Mouse (Mus musculus) kidney, embryonic 14.5 days (tissue): ENCODE measurements at regions not wholly inside any gene's neighbourhood (a gene's known extent, or its start where the extent isn't known, plus 50 kb on each side); places are given as distances from the start of the nearest gene placed in this dataset.
"Not testable (repeated sequence)": the region's sequence is repeated elsewhere in the genome, so short reads cannot be mapped to it uniquely, and the experiment has no call there.

ENCODE experiments used
- ATAC-seq: fragments of 200-750 bp; cut with Nextera tagmentation; 2 replicates; pipeline ENCODE4 v1.8.0; 2017; ENCODE audit warnings: moderate number of reproducible peaks, mild to moderate bottlenecking, moderate TSS enrichment, moderate library complexity; ENCODE audit not compliant: low FRiP score, low TSS enrichment
- H3K27ac ChIP-seq: fragments of 300-500 bp; sonication (generic); 2 replicates; pipeline ENCODE4 v1.5.1; 2014; ENCODE audit warnings: low read depth, mild to moderate bottlenecking, low read length, moderate library complexity, mixed read lengths
- H3K27me3 ChIP-seq: fragments of 300-500 bp; sonication (generic); 2 replicates; pipeline ENCODE4 v1.6.1; 2014; ENCODE audit warnings: mild to moderate bottlenecking, low read length; ENCODE audit not compliant: control insufficient read depth, insufficient read depth
- H3K36me3 ChIP-seq: fragments of 300-500 bp; sonication (generic); 2 replicates; pipeline ENCODE4 v1.6.1; 2014; ENCODE audit warnings: low read length, mixed read lengths; ENCODE audit not compliant: control insufficient read depth, insufficient read depth
- H3K4me1 ChIP-seq: fragments of 300-500 bp; sonication (generic); 2 replicates; pipeline ENCODE4 v1.6.1; 2014; ENCODE audit warnings: low read length, mixed read lengths; ENCODE audit not compliant: control insufficient read depth, insufficient read depth
- H3K4me2 ChIP-seq: fragments of 300-500 bp; sonication (generic); replicated peaks from 2 replicates; pipeline ENCODE4 v1.6.1; 2014; ENCODE audit warnings: low read depth, mild to moderate bottlenecking, low read length
- H3K4me3 ChIP-seq: fragments of 300-500 bp; sonication (generic); 2 replicates; pipeline ENCODE4 v1.5.1; 2014; ENCODE audit warnings: mild to moderate bottlenecking, low read length
- H3K9ac ChIP-seq: fragments of 300-500 bp; sonication (generic); 2 replicates; pipeline ENCODE4 v1.6.1; 2014; ENCODE audit warnings: low read depth, mild to moderate bottlenecking, low read length, moderate library complexity
- H3K9me3 ChIP-seq: fragments of 300-500 bp; sonication (generic); 2 replicates; pipeline ENCODE4 v1.6.1; 2016; ENCODE audit warnings: low read length; ENCODE audit not compliant: control insufficient read depth
- WGBS: fragments of 180-500 bp; shearing (Covaris S2); extraction: QIAGEN DNeasy Blood & Tissue Kit; methylation state at CpG from one replicate; pipeline ENCODE4 v1.1.7; 2014; 5-methylcytosine and 5-hydroxymethylcytosine counted together

DNA sequence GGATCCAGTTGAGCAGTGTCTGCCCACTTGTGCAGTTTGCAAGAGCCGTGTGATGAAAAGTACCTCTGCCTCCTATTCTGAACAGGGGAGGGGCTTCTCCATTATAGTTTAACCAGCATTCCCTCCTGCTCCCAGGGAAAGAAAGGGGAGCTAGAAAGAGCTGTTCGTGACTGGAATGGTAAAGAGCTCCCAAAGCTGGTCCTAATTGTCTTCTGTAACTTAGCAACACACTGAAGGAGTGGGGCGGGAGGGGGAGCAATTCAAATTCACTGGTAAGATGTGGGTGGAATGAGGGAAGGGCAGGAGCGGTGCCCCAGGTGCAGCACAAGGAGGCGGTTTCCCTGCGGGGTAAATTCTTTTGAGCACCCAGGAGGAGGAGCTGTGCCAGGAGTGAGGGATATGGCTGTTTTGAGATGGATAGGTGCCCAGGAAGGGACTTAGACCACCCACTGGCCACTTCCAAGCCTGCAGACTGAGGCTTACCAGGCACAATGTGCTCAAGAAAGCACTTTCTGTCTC lies 79.5 kb upstream of the Spata13 start:
- H3K36me3 ChIP-seq, result no peaks in the 10 kb centered on the region
- no peak overlapping the region for H3K9ac ChIP-seq
- no peak overlapping the region for H3K4me3 ChIP-seq
- no peaks in the 10 kb centered on the region for H3K9me3 ChIP-seq
- no peaks in the 10 kb centered on the region for H3K27me3 ChIP-seq
- H3K4me2 ChIP-seq, result no peak overlapping the region
- ATAC-seq, result peak; percentile 82
- 18% methylated on average over 6 of the region's 6 CpGs for WGBS
- H3K4me1 ChIP-seq, result peaks cover 13% of the 10 kb centered on the region; the same call in 1 of the 2 replicates
- peak overlapping the region; percentile 77 for H3K27ac ChIP-seq

DNA sequence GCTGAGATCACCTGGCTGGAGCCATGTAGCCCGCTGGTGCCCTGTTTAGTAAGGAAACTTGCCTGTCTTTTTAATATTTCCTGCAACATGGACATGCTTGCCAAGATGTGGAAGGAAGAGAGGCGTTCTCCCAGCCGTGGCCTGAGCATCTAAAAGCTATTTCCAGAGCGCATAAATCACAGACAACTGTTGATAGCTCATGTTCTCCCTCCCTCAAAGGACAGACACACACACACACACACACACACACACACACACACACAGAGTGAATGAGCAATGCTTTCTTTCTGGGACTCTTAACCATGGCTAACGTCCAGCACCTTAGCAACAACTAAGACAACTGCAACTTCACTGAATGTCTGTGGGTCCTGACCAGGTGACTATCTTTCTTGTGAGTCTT lies 77.3 kb upstream of the Spata13 start:
- Histone ChIP-seq H3K4me1 (peaks cover 13% of the 10 kb centered on the region; the same call in 1 of the 2 replicates), H3K36me3 (no peaks in the 10 kb centered on the region), H3K9me3 (no peaks in the 10 kb centered on the region), H3K4me2 (no peak overlapping the region), H3K9ac (no peak overlapping the region), H3K27me3 (no peaks in the 10 kb centered on the region), H3K4me3 (no peak overlapping the region), H3K27ac (no peak overlapping the region)
- WGBS, result 38% methylated on average over 5 of the region's 5 CpGs
- no peak for ATAC-seq

DNA sequence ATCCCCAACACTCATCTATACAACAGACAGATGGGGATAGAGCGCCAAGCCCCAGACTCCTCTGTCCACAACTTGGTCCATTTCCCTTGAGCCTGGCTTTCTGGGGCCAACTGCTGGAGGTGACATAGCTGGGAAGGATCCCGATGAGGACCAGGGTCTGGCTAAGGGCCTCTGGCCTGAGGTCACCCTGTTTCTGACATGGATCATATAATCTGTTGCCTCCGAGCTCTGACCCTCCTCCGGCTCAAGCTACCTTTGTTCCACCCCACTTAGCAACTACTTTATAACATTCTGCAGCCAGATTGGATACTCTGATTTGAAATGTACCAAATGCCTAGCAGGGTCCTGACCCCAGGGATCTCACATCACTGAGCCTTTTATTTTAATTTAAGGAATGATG lies 76.8 kb upstream of the Spata13 start:
- no peaks in the 10 kb centered on the region for H3K27me3 ChIP-seq
- no peaks in the 10 kb centered on the region for H3K9me3 ChIP-seq
- no peak overlapping the region for H3K9ac ChIP-seq
- peaks cover 13% of the 10 kb centered on the region; the same call in 1 of the 2 replicates for H3K4me1 ChIP-seq
- H3K4me2 ChIP-seq, result no peak overlapping the region
- 23% methylated on average over 4 of the region's 4 CpGs for WGBS
- peak; percentile 50 for ATAC-seq
- no peaks in the 10 kb centered on the region for H3K36me3 ChIP-seq
- H3K4me3 ChIP-seq, result no peak overlapping the region
- peak overlapping the region; percentile 14; the same call in 1 of the 2 replicates for H3K27ac ChIP-seq

- Histone ChIP-seq H3K4me1 (peaks cover 13% of the 10 kb centered on the region; the same call in 1 of the 2 replicates), H3K27me3 (no peaks in the 10 kb centered on the region), H3K36me3 (no peaks in the 10 kb centered on the region), H3K4me3 (no peak overlapping the region), H3K9ac (no peak overlapping the region), H3K4me2 (no peak overlapping the region), H3K27ac (no peak overlapping the region), H3K9me3 (no peaks in the 10 kb centered on the region)
- no peak for ATAC-seq
- WGBS, result 77% methylated on average over 5 of the region's 5 CpGs
These were observed 74.4 kb upstream of the Spata13 start for GRCm38 (mm10) chr14:60559376-60559775.

DNA sequence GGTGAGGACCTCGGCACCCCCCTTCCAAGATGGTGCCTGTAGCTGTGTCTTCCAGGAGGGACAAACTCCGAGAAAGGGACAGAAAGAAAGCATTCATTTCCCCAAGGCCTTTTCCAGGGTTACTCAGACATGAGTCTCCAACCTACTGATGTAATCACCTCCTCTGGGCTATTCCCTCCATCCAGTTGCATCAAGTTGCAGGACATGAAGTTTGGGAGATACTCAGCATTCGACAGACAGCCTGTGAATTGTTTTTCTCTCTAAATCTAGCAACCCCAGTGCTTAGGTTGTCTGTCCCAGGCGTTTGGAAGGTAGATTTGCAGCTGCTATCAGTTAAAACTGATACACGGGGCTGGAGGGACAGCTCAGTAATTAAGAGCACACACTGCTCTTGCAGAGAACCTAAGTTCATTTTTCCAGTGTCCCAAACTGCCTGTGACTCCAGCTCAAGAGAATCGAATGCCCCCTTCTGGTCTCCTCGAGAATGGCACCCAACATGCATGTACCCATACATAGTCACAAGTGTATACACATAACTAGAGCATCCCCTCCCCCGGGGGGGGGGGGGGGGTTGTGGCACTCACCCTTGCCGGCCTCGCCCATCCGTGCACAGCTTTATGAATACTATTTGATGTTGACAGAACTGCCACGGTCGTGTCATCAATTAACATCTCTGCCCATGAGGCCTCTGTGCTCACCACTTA lies 73.8 kb upstream of the Spata13 start:
- Histone ChIP-seq H3K9me3 (no peaks in the 10 kb centered on the region), H3K36me3 (no peaks in the 10 kb centered on the region), H3K9ac (no peak overlapping the region), H3K4me2 (no peak overlapping the region), H3K4me1 (peaks cover 10% of the 10 kb centered on the region; the same call in 1 of the 2 replicates), H3K4me3 (no peak overlapping the region), H3K27me3 (no peaks in the 10 kb centered on the region), H3K27ac (no peak overlapping the region)
- WGBS, result 84% methylated on average over 13 of the region's 13 CpGs
- no peak for ATAC-seq

- H3K4me2 ChIP-seq, result no peak overlapping the region
- no peaks in the 10 kb centered on the region for H3K36me3 ChIP-seq
- no peak overlapping the region for H3K9ac ChIP-seq
- H3K4me1 ChIP-seq, result no peaks in the 10 kb centered on the region
- no peaks in the 10 kb centered on the region for H3K27me3 ChIP-seq
- no peak overlapping the region for H3K27ac ChIP-seq
- H3K9me3 ChIP-seq, result no peaks in the 10 kb centered on the region
- no peak for ATAC-seq
- H3K4me3 ChIP-seq, result no peak overlapping the region
- 74% methylated on average over 5 of the region's 5 CpGs for WGBS
These were observed 57.5 kb upstream of the Spata13 start for GRCm38 (mm10) chr14:60576281-60576680.

- not testable (repeated sequence) for H3K9me3 ChIP-seq, H3K27ac ChIP-seq, H3K36me3 ChIP-seq, H3K9ac ChIP-seq, H3K4me3 ChIP-seq, H3K4me1 ChIP-seq, H3K4me2 ChIP-seq, ATAC-seq, H3K27me3 ChIP-seq
These were observed 53.7 kb upstream of the Spata13 start for GRCm38 (mm10) chr14:60580131-60580530.
